Mouse (Mus musculus) stomach, embryonic 15.5 days (tissue): ENCODE results near the gene Paqr4. TPM values are rescaled to one million over a fixed set of nuclear protein-coding genes. Genes with fewer than 3 reads are reported as not detected.

ENCODE experiments used
- ATAC-seq: fragments of 200-750 bp; cut with Nextera tagmentation; 2 replicates; pipeline ENCODE4 v1.8.0; 2017; ENCODE audit warnings: low read depth, moderate number of reproducible peaks, moderate TSS enrichment; ENCODE audit not compliant: insufficient read depth, low FRiP score
- H3K27ac ChIP-seq: fragments of 300-500 bp; sonication (generic); 2 replicates; pipeline ENCODE4 v1.5.1; 2015; ENCODE audit warnings: mild to moderate bottlenecking, inconsistent platforms
- H3K27me3 ChIP-seq: fragments of 300-500 bp; sonication (generic); replicated peaks from 2 replicates; pipeline ENCODE4 v1.6.1; 2015; ENCODE audit warnings: inconsistent platforms
- H3K36me3 ChIP-seq: fragments of 300-500 bp; sonication (generic); 2 replicates; pipeline ENCODE4 v1.6.1; 2015; ENCODE audit warnings: inconsistent platforms
- H3K4me1 ChIP-seq: fragments of 300-500 bp; sonication (generic); 2 replicates; pipeline ENCODE4 v1.6.1; 2015; ENCODE audit warnings: inconsistent platforms
- H3K4me2 ChIP-seq: fragments of 300-500 bp; sonication (generic); 2 replicates; pipeline ENCODE4 v1.6.1; 2015; ENCODE audit warnings: mild to moderate bottlenecking, inconsistent platforms
- H3K4me3 ChIP-seq: fragments of 300-500 bp; sonication (generic); replicated peaks from 2 replicates; pipeline ENCODE4 v1.5.1; 2015; ENCODE audit warnings: inconsistent platforms
- H3K9ac ChIP-seq: fragments of 300-500 bp; sonication (generic); 2 replicates; pipeline ENCODE4 v1.6.1; 2015; ENCODE audit warnings: inconsistent platforms
- H3K9me3 ChIP-seq: fragments of 300-500 bp; sonication (generic); 2 replicates; pipeline ENCODE4 v1.6.1; 2016; ENCODE audit warnings: inconsistent platforms
- WGBS: fragments of 180-500 bp; shearing (Covaris S2); methylation state at CpG from one replicate; pipeline ENCODE4 v1.1.7; 2015; 5-methylcytosine and 5-hydroxymethylcytosine counted together
- polyA plus RNA-seq: library from polyadenylated mRNA; unstranded; fragments of >200 nt; fragmentation: Nextera tagmentation; extraction: Ambion mirVana; gene quantifications from 2 replicates; pipeline ENCODE4 v1.2.1, GENCODE M21; 2015

The Paqr4 gene
- polyA plus RNA-seq, 1 experiment from 2014 or later: 22.6 TPM

- no peaks in the 10 kb centered on the region for H3K9me3 ChIP-seq
- peak overlapping the region; percentile 71 for H3K4me3 ChIP-seq
- peak overlapping the region; percentile 35 for H3K9ac ChIP-seq
- H3K27me3 ChIP-seq: peaks cover 36% of the 10 kb centered on the region
- WGBS: under 1% methylated on average over 48 of the region's 48 CpGs
- peak overlapping the region; percentile 67; the same call in 1 of the 2 replicates for H3K27ac ChIP-seq
- peak overlapping the region; percentile 98 for H3K4me2 ChIP-seq
- peaks cover 20% of the 10 kb centered on the region for H3K4me1 ChIP-seq
- no peaks in the 10 kb centered on the region for H3K36me3 ChIP-seq
- ATAC-seq: peak; percentile 9; the same call in 1 of the 2 replicates
Observed at GRCm38 (mm10) chr17:23739202-23740135, 1.2 kb downstream of the Paqr4 start.

GRCm38 (mm10) chr17:23738836-23739201 is 1.8 kb downstream of the Paqr4 start:
- Histone ChIP-seq H3K4me1 (peaks cover 20% of the 10 kb centered on the region), H3K9me3 (no peaks in the 10 kb centered on the region), H3K4me2 (peak overlapping the region; percentile 98), H3K9ac (0 out of 2 replicates have a peak overlapping the region, but pooled peaks have one; percentile 4), H3K27me3 (peaks cover 30% of the 10 kb centered on the region), H3K4me3 (peak overlapping the region; percentile 71), H3K36me3 (no peaks in the 10 kb centered on the region), H3K27ac (no peak overlapping the region)
- ATAC-seq: no peak
- WGBS: 51% methylated on average over 2 of the region's 2 CpGs

- ATAC-seq: no peak
- H3K27ac ChIP-seq: 0 out of 2 replicates have a peak overlapping the region, but pooled peaks have one; percentile 44
Observed at GRCm38 (mm10) chr17:23737493-23738445, 2.9 kb downstream of the Paqr4 start.

GRCm38 (mm10) chr17:23734341-23734740 is 6.3 kb downstream of the Paqr4 start:
- no peak overlapping the region for H3K27ac ChIP-seq
- H3K9ac ChIP-seq: no peak overlapping the region
- 80% methylated on average over 1 of the region's 1 CpGs for WGBS
- H3K4me1 ChIP-seq: peaks cover 5% of the 10 kb centered on the region; the same call in 1 of the 2 replicates
- H3K4me3 ChIP-seq: no peak overlapping the region
- H3K27me3 ChIP-seq: no peaks in the 10 kb centered on the region
- no peak overlapping the region for H3K4me2 ChIP-seq
- no peaks in the 10 kb centered on the region for H3K9me3 ChIP-seq
- ATAC-seq: no peak
- H3K36me3 ChIP-seq: no peaks in the 10 kb centered on the region

More at GRCm38 (mm10) chr17:23737493-23738445, 2.9 kb downstream of the Paqr4 start:
- H3K4me3 ChIP-seq: no peak overlapping the region
- H3K36me3 ChIP-seq: no peaks in the 10 kb centered on the region
- peaks cover 20% of the 10 kb centered on the region for H3K27me3 ChIP-seq
- H3K4me2 ChIP-seq: 0 out of 2 replicates have a peak overlapping the region, but pooled peaks have one; percentile 5
- 69% methylated on average over 15 of the region's 15 CpGs for WGBS
- H3K4me1 ChIP-seq: peaks cover 20% of the 10 kb centered on the region
- no peaks in the 10 kb centered on the region for H3K9me3 ChIP-seq
- H3K9ac ChIP-seq: no peak overlapping the region

GRCm38 (mm10) chr17:23730441-23730840 is 10.2 kb downstream of the Paqr4 start:
- no peaks in the 10 kb centered on the region for H3K9me3 ChIP-seq
- 0 out of 2 replicates have a peak, but pooled peaks cover 3% of the 10 kb centered on the region for H3K4me1 ChIP-seq
- ATAC-seq: no peak
- H3K4me3 ChIP-seq: no peak overlapping the region
- no peaks in the 10 kb centered on the region for H3K27me3 ChIP-seq
- 42% methylated on average over 1 of the region's 1 CpGs for WGBS
- H3K4me2 ChIP-seq: no peak overlapping the region
- H3K27ac ChIP-seq: no peak overlapping the region
- H3K36me3 ChIP-seq: no peaks in the 10 kb centered on the region
- H3K9ac ChIP-seq: no peak overlapping the region

- Histone ChIP-seq H3K9me3 (no peaks in the 10 kb centered on the region), H3K9ac (peak overlapping the region; percentile 68), H3K4me1 (0 out of 2 replicates have a peak, but pooled peaks cover 3% of the 10 kb centered on the region), H3K4me3 (peak overlapping the region; percentile 97), H3K4me2 (peak overlapping the region; percentile 65), H3K27me3 (no peaks in the 10 kb centered on the region), H3K36me3 (no peaks in the 10 kb centered on the region), H3K27ac (peak overlapping the region; percentile 93)
- WGBS: under 1% methylated on average over 20 of the region's 20 CpGs
- peak; percentile 90 for ATAC-seq
Observed at GRCm38 (mm10) chr17:23726758-23727142, 13.9 kb downstream of the Paqr4 start.

GRCm38 (mm10) chr17:23725999-23726757 is 14.5 kb downstream of the Paqr4 start, which contains the start of gene Pkmyt1:
TSS of gene Pkmyt1 (plus strand) at chr17:23726336.
- no peaks in the 10 kb centered on the region for H3K9me3 ChIP-seq
- no peaks in the 10 kb centered on the region for H3K27me3 ChIP-seq
- H3K9ac ChIP-seq: peak within 1 kb of the TSS; percentile 68
- ATAC-seq: peak; percentile 95
- peak within 1 kb of the TSS; percentile 97 for H3K4me3 ChIP-seq
- 0 out of 2 replicates have a peak, but pooled peaks cover 3% of the 10 kb centered on the region for H3K4me1 ChIP-seq
- peak within 1 kb of the TSS; percentile 65 for H3K4me2 ChIP-seq
- WGBS: under 1% methylated on average over 72 of the region's 73 CpGs
- peak within 1 kb of the TSS; percentile 93 for H3K27ac ChIP-seq
- no peaks in the 10 kb centered on the region for H3K36me3 ChIP-seq

GRCm38 (mm10) chr17:23725477-23725876 is 15.2 kb downstream of the Paqr4 start:
- no peaks in the 10 kb centered on the region for H3K27me3 ChIP-seq
- WGBS: 56% methylated on average over 4 of the region's 4 CpGs
- H3K4me3 ChIP-seq: peak overlapping the region; percentile 97
- H3K9me3 ChIP-seq: no peaks in the 10 kb centered on the region
- H3K27ac ChIP-seq: peak overlapping the region; percentile 93
- no peak overlapping the region for H3K9ac ChIP-seq
- H3K36me3 ChIP-seq: no peaks in the 10 kb centered on the region
- 0 out of 2 replicates have a peak, but pooled peaks cover 3% of the 10 kb centered on the region for H3K4me1 ChIP-seq
- H3K4me2 ChIP-seq: peak overlapping the region; percentile 65
- no peak for ATAC-seq

GRCm38 (mm10) chr17:23722376-23723125 is 18.1 kb downstream of the Paqr4 start, which contains the start of gene 1520401A03Rik:
TSS of gene 1520401A03Rik (minus strand) at chr17:23722783.
- WGBS: 60% methylated on average over 7 of the region's 7 CpGs
- Histone ChIP-seq H3K4me1 (0 out of 2 replicates have a peak, but pooled peaks cover 3% of the 10 kb centered on the region), H3K9ac (no peak within 1 kb of the TSS), H3K4me2 (no peak within 1 kb of the TSS), H3K9me3 (no peaks in the 10 kb centered on the region), H3K36me3 (no peaks in the 10 kb centered on the region), H3K27ac (no peak within 1 kb of the TSS), H3K4me3 (no peak within 1 kb of the TSS), H3K27me3 (no peaks in the 10 kb centered on the region)
- ATAC-seq: no peak

- Histone ChIP-seq H3K4me2 (no peak overlapping the region), H3K4me1 (0 out of 2 replicates have a peak, but pooled peaks cover 1% of the 10 kb centered on the region), H3K4me3 (no peak overlapping the region), H3K27ac (no peak overlapping the region), H3K36me3 (no peaks in the 10 kb centered on the region), H3K9ac (no peak overlapping the region), H3K9me3 (no peaks in the 10 kb centered on the region), H3K27me3 (no peaks in the 10 kb centered on the region)
- no peak for ATAC-seq
- WGBS: 78% methylated on average over 2 of the region's 2 CpGs
Observed at GRCm38 (mm10) chr17:23721886-23722285, 18.8 kb downstream of the Paqr4 start.
